Mouse (Mus musculus) right cerebral cortex, postnatal 25 days (tissue): ENCODE results near the gene Axin2.

Experiments
- DNase-seq: peaks from one replicate; pipeline ENCODE4 v3.0.0; 2022

Axin2 gene

DNA sequence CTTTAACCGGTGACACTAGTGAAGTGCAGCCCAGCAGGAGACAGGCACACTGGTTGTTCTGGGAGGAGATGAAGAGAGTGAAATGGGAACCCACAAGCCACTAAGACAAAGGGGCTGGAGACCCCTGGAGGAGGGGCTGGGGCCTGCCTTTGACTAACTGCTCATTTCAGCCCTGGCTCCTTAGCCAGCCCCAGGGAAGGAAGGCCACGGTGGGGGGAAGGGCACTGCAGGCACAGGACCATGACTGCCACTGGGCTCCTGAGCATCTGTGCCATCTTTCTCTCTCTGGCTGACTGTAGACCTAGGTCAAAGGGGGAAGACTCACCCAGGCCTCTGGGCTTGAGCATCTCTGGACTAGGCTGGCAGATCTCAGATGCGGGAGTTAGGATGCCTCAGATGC lies 10.5 kb downstream of the Axin2 start:
- no peak for DNase-seq

DNA sequence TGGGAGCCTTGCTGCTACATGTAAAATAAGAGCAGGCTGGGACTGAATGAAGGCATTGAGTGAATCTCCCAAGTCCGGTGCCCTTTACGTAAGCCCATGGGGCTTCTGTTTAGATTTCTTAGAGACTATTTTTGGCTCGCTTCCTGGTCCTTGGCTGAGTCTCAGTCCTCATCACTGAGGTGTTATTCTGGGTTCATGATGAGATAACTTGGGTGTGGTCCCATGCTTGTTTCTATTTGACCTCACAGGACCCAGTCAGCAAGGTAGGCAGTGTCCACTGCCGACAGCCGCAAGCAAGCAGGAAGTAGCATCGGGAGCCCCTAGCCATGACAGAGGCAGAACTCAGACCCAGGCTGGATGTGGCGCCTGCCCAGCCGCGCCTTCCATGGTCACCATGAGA lies 13.7 kb downstream of the Axin2 start:
- DNase-seq: no peak

DNA sequence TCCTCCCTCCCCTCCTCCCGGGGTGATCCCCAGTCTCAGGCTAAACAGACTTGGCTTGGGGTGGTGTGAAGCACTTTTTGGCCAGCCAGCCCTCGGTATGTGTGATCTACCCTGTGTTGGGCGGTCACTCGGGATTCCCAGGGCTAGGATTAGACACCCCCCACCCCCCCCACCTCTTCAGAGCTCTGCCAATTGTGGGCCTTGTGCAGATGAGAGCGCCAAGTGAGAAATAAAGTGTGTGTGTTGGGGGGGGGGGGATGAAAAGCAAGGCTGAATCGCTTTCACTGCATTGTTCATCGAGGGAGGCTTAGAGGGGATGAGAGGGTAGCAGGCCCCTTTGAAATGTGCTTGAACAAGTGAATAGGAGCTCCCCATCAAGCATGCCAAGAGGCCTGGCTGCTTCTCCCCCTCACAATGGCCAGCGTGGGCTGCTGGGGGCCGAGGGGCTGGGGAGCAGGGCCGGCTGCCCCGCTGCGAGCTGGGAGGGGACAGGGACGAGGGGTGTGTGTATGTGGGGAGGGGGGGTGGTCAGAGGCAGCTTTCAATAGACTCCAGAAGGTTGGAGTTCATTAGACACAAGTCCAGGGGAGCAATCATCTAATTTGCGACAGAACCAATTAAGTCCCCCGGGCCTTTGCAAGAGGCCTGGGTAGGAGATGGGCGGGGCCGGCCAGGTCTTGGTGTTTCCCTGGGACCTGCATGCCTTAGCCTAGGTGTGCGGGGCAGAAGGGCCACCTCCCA lies 15.1 kb downstream of the Axin2 start:
- no peak for DNase-seq

DNA sequence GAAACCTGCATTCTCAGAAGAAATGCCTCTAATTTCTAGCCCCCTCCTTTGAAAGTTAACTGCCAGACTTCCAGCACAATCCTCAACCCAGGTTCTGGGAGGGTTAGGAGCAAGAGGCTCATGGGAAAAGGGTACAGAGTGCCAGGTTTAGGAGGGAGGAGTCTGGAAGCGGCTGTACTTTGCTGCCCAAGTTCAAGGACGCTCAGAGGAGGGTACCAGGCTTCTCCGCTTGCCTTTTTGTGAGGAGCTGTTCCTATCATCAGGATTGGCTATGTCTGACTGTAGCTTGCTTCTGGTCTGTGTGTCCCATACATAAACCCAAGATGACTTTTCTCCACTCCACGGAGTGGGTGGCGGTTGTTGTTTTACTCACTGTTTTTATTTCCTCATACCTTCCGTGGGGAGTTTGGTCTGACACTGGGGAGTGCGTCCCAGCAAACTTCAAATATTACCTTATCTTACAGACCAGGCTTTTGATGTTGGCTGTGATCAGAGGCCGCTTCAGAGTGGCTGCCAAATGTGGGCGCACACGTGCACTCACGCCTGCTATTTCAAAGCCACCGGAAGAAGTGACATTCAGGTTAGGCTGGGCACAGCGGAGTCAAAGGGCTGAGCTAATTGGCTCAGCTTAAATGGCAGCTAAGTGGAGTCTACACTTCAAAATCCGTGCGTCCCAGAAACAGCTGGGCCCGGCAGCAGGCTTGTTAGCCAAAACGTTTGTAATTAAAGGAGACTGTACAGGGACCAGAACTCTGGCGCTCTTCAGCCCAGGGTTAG lies 16.1 kb downstream of the Axin2 start:
- DNase-seq: no peak

DNA sequence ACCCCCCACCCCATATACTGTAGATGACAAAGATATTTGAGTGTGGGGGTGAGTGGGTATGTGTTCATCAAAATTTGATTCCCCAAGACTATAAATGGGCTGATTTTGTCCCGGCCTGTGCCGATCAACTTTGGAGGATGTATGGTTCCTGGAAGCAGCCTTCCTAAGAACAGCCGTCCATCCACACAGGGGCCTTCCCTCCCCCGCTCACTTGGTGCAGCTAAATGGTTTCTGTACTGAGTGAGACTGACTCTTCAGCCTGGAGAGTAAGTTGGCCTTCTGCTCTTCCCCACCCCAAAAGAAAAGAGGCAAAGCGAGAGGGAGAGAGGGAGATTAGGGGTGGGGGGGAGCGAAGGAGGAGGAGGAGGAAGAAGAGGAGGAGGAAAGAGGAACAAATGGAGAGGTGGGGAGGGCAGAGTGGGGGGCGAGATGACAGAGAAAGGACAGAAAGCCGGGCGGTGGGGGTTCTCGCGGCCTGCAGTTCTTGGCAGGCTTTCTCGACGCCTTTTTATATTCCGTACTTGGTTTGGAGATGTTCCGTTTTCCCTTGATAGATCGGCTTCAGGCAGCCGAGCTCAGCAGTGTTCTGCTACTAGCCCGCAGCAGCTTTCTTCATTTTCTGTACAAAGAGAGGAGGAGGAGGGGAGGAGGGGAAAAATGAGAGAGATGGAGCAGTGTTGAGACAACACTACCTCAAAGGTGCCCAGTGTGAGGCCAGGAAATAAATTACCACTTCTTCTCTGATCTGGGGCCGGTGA lies 20.7 kb downstream of the Axin2 start:
- no peak for DNase-seq

DNA sequence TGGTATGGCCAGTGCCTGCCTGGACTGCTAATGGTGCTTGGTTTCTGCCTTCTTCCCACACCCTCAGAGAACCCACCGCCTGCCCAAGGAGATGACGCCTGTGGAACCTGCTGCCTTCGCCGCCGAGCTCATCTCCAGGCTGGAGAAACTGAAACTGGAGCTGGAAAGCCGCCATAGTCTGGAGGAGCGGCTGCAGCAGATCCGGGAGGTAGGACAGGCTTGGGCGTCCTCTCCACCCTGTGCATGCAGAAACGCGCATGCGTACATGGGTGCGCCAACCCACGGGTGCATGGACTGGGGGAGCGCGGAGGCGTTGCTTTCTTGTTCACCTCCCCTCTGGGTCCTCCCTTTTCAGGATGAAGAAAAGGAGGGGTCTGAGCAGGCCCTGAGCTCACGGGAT lies 21.7 kb downstream of the Axin2 start:
- peak; percentile 87 for DNase-seq

DNA sequence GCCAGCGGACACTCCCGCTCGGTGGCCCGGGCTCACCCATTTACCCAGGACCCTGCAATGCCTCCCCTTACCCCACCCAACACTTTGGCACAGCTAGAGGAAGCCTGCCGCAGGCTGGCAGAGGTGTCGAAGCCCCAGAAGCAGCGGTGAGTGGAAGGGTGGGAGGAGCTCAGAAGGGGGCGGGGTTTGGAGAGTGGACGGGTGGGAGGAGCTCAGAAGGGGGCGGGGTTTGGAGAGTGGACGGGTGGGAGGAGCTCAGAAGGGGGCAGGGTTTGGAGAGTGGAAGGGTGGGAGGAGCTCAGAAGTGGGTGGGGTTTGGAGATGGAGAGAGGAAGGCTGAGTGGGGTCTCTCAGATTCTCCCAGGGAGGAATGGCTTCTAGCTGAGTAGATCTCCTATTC lies 23.6 kb downstream of the Axin2 start:
- DNase-seq: no peak

DNA sequence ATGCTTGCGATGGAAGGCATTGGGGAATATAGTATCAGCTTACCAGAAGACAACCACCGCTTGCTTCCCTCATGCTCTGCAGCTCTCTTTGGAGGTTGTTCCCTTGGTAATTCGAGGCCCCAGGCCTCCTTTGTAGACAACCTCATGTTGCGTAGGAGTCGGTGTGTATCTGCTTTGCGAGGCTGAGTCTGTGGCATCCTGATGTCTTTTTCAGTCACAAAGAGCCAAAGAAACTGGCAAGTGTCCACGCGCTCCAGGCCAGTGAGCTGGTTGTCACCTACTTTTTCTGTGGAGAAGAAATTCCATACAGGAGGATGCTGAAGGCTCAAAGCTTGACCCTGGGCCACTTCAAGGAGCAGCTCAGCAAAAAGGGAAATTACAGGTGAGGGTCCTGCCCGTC lies 25.5 kb downstream of the Axin2 start:
- no peak for DNase-seq

DNA sequence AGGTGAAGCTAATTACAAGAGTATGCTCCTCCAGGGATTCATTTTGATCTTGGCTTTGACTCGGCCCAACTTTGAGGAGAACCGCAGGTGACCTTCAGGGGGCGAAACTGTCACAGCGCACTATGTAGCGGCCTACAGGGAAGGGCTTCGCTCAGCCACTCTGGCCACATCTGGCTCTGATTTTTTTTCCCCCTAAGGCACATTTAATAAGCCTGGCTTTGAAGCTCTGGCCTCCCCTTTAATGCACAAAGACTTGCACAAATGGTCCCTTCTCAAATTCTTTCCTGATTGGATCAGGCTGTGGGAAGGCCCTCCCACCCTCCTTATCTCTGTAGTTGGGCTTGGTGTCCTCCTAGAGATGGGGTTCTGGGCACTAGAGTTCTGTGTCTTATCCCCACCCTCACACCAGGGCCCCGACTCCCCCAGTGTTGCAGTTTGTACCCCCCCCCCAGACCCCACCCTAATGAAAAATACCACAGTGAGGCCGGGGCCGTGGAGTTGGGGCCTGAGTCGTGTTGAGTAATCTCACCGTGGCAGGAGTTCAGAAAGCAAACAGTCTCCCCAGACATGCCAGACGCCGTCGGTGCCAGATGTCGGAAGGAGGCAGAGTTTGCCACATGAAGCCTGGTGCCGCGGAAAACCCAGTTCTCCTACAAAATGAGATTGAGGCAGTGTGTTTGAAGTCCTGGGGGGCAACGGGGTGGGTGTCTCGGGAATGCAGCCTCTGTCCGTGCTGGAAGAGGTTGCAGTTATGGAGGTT lies 27.5 kb downstream of the Axin2 start:
- DNase-seq: no peak

DNA sequence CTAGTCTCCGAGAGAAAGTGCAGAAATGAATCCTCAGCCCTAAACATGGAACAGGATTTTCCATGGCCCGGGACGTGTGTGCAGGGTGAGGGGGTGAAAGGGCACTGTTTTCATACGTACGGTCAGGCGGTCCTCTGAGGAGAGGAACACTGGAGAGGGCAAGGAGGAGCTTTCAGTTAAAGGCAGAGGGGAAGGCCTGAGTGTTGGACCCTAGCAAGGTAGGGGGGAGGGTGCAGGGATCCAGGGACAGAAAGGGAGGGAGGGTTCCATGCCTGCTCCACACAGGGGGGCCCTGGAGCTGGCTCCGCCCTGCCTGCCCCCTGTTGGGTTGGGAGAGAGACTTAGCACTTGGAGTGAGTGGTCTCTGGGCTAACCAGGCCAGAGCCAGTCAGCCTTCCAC lies 28.4 kb downstream of the Axin2 start:
- DNase-seq: no peak

DNA sequence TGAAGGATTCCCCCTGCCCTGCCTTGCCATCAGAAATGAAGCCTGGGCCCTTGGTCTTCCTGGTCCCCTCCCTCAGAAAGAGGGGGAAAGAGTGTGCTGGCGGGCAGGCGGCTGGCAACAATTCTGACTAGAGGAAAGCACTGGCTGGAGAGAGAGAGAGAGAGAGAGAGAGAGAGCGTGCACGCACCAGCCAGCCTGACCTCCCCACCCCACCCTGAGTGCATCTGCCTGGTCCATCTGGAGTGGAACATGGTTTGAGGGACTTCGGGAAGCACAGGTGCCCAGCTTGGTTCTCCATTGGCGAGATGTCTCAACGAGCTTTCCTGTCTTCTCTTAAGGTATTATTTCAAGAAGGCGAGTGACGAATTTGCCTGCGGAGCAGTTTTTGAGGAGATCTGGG lies 28.8 kb downstream of the Axin2 start:
- no peak for DNase-seq

DNA sequence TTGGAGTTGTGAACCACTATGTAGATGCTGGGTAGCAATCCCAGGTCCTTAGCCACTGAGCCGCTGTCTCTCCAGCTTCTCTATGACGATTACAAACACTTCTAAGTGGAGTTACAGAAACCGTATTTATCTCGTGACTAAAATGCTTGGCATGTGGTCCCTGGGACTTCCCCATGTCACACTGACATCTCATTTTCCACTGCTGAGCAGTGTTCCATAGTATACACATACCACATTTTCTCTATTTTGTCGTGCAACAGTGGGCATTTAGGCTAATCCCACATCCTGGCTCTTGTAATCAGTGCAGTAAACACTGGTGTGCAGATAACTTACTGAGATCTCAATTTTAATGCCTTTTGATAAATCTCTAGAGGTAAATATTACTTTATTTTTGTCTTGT lies 32.2 kb downstream of the Axin2 start:
- DNase-seq: no peak

DNA sequence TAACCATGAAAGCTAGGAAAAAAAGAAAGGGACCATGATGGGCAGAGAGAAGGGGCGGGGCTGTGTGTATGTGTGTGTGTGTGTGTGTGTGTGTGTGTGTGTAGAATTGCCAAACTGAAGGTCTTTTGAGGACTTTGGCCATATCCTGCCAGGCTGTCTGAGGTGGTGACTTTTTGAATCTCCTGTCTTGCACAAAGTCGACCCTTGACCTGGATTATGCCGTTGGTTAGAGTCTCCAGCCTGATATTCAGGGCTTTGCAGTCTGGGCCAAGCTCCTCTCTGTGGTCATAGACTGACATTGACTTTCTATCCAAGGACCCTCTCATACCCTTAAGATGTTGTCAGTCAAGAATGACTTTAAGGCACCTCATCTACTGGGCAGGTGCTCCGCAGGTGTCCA lies 35.8 kb downstream of the Axin2 start:
- DNase-seq: no peak

DNA sequence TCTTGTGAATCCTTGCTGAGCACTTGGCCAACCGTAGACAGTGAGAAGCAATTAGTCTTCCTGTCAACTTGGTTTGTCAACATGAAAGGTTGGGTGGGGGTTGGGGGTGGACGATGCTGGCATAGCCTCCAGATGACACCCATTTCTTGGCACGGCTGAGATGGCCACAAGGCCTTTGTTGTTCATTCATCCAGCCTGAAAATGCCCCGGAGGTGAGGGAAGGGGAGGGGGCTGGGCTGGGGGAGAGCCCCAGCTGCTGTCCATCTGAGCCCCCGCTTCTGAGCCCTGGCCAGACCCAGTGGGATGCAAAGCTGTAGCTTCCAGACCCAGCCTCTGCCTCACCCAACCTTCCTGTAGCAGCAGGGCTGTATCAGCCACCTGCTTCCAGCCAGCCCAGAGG lies 38.2 kb downstream of the Axin2 start:
- DNase-seq: no peak

DNA sequence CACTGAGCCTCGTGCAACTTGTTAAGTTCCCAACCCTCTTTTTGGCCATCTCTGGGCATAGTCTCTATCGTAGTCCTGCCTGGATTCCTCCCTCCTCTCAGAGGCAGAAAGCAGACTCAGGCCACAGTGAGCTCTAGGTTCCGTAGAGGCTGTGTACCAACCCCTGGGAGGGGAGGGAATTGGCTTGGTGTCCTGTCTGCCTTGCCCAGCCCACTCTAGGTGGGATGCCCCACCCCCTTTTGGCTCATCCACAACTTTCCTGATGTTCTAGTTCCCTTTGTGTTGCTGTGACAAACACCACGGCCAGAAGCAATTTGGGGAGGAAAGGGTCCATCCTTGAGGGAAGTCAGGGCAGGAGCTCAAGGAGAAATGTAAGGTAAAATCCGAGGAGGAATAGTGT lies 39.0 kb downstream of the Axin2 start:
- no peak for DNase-seq

DNA sequence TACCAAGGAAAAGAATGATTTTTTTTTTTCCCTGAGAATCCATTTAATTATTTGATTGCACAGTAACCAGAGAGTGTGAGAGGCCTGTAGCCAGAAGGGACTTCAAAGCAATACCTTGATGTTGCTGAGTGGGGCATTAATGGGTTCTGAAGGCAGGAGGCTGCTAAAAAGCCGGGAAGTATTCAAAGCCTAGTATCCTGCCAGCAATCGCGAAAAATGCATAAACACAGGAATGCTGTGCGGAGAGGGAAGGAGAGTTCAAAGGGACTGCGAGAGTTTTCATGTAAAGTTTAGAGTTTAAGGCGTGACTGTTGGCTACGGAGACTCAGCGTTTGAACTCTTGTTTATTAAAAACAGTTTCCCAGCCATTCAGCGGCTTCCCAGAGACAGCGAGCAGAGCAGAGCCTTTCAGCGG lies 41.5 kb downstream of the Axin2 start:
- no peak for DNase-seq

DNA sequence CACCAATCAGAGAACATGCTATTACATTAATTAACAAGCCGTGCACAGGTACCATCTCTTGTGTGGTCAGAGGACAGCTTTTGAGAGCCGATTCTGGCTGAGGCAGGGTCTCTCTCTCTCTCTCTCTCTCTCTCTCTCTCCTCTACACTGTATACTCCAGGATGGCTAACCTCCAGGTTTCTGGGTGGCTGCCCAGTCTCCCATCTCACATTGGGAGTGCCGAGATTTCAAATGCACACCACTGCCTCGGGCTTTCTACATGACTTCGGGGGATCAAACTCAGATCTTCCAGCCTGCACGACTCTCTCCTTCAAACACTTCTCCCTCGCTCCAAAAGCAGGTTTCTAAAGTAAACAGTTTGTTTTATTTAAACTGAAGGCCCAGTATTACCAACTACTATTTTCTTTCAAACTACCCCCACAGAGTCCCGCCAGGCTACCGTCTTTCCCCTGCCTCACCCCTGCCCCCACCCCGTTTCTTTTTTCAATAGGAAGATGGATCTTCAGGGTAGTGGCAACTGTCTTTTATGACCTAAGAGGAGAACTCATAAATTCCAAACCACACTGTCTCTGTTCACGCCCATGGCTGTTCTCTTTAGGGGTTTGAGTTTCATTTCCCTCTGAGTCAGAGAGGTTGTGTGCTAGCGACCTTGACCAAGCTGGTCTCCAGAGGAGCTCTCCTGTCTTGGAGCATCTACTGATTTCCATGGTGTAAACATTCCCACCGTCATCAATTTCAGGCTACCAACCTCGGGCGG lies 43.5 kb downstream of the Axin2 start:
- DNase-seq: no peak

DNA sequence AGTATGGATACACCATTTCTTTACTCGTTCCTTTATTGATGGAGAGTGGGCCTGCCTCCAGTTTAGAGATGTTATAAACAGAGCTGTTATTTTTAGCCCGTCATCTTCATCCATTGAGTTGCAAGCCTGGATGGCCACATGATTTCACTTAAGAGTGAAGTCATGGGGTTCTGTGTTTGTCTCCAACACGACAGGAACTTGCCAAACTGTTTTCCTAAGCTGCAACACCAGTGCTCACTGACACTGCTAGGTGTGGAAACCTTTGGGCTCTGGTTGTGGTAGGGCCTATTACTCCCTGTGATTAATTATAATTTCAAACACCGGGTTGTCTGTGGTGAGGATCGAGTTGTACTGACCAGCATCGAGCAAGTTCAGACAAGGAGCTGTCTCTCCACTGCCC lies 45.6 kb downstream of the Axin2 start:
- DNase-seq: no peak

DNA sequence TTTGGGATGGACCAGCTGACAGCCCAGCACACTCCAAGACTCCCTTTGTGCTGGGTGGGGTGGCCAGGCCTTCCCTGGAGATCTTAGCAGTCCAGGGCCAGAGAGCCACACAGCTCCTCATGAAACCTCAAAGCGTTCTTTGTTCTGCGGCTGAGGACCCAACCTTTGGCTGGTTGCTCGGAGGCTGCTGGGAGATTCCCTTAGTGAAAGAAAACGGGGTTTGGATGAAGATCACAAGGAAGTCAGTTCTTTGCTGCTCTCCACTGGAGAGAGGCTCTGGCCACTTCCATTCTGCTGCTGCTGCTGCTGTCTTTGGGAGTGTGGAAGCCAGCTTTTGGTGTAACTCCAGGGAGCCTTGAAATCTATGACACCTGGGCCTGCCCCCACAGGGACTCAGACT lies 53.3 kb downstream of the Axin2 start:
- DNase-seq: no peak

DNA sequence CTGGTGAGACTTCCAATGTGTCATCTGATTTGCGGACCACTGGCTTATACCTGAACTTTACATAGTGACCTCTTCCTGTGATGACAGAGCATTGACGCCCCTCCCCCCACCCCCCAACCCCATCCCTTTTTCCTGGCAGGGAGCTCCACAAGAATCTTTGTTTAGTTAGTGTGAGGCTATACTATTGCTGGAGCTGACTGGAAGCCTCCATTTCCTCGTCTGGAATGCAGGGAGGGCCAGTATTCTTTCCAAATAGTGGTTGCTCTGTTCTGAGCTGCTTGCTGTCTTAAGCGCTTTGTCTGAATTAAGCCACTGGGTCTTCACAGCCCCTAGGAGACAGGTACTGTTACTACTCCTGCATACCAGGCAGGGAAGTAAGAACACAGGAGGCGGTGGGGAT lies 53.7 kb downstream of the Axin2 start:
- DNase-seq: no peak

DNA sequence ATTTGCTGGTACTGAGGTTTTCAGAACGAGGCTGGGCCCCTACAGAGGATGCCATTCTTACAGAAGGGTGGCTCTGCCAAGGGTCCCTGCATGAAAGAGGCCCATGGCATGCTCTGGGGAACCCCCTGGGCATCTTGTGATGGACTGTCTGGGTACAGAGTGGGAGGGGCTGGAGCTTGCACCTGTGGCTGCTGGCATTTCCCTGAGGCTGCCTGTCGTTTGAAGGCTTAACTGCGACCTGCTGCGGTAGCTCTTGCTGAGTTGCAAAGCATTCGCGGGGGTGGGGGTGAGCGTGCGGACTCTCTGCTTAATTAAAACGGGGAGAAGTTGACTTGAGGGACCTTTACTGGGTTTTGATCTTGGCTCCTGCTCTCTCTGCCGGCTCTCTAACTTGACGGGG lies 55.4 kb downstream of the Axin2 start:
- DNase-seq: no peak

DNA sequence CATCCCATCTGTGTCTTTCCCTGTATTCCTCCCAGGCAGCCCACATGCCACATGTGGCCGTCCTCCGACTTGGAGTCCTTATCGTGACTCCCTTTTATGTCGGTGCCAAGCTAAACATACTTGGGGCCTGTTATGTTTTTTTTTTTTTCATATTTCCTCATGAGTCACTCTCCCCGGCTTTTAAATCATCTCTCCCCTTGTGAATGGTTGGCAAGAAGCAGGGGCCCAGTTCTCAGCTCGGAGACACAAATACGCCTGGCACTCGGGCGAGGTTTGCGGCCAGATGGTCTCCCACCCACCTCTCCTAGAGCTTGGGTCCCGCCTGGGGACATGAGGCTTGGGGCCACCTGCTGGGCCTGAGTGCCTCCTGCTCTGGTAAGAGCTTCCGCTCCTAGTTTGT lies 60.4 kb downstream of the Axin2 start:
- DNase-seq: peak; percentile 75
